Comparison of ENCODE assay signal across 31 mouse cellular contexts in the genomic region with DNA sequence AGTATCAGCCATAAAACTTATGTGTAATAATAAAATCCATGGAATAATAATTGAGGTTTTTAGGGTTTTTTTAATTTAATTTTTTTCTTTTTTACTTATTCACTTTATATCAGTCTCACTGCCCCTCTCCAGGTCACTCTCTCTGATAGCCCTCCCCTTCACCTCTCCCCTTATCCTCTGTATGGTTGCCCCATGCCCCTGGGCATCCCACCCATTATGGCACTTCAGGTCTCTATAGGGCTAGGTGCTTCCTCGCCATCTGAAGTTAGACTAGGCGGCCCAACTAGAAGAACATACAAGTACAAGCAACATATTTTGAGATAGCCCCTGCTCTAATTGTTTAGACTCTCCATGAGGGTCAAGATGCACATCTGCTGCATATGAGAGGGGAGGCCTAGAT.
"Had no signal": no experiment of that assay in that cellular context is flagged by ENCODE, and none has a peak within 500 bp of the region (broad histone marks: within the 10 kb centered on the region; RNA-seq: fewer than 3 reads in every experiment).

No protein-coding gene starts in this region.

- H3K9me3 ChIP-seq: limb, embryonic 13.5 days; limb, embryonic 15.5 days; liver, embryonic 12.5 days; liver, embryonic 13.5 days; liver, embryonic 15.5 days; lung, embryonic 15.5 days; megakaryocyte, embryonic 14.5 days; midbrain, embryonic 10.5 days; midbrain, embryonic 12.5 days; midbrain, embryonic 13.5 days; midbrain, embryonic 15.5 days; neural tube, embryonic 12.5 days had no signal

- H3K4me1 ChIP-seq: limb, embryonic 13.5 days; limb, embryonic 15.5 days; liver, embryonic 12.5 days; liver, embryonic 13.5 days; liver, embryonic 15.5 days; lung, embryonic 15.5 days; megakaryocyte, embryonic 14.5 days; midbrain, embryonic 12.5 days; midbrain, embryonic 13.5 days; midbrain, embryonic 15.5 days; neural tube, embryonic 12.5 days had no signal

- H3K9ac ChIP-seq: limb, embryonic 13.5 days; limb, embryonic 15.5 days; liver, embryonic 12.5 days; liver, embryonic 13.5 days; liver, embryonic 14.5 days; liver, embryonic 15.5 days; liver, postnatal 0 days; lung, embryonic 14.5 days; lung, embryonic 15.5 days; midbrain, embryonic 12.5 days; midbrain, embryonic 13.5 days; midbrain, embryonic 15.5 days; neural tube, embryonic 12.5 days had no signal

- H3K4me2 ChIP-seq: limb, embryonic 13.5 days; limb, embryonic 15.5 days; liver, embryonic 11.5 days; liver, embryonic 12.5 days; liver, embryonic 13.5 days; liver, embryonic 15.5 days; lung, embryonic 14.5 days; lung, embryonic 15.5 days; midbrain, embryonic 11.5 days; midbrain, embryonic 12.5 days; midbrain, embryonic 13.5 days; midbrain, embryonic 15.5 days; neural tube, embryonic 12.5 days had no signal

- ATAC-seq: liver, postnatal 0 days; lung, postnatal 0 days; midbrain, embryonic 13.5 days; midbrain, embryonic 15.5 days; midbrain, embryonic 16.5 days had no signal

- H3K27ac ChIP-seq: left cerebral cortex, adult 2 months; limb, embryonic 13.5 days; limb, embryonic 15.5 days; liver, embryonic 12.5 days; liver, embryonic 13.5 days; liver, embryonic 14.5 days; liver, embryonic 15.5 days; lung, embryonic 15.5 days; macrophage; midbrain, embryonic 10.5 days; midbrain, embryonic 12.5 days; midbrain, embryonic 13.5 days; midbrain, embryonic 15.5 days; neural tube, embryonic 12.5 days had no signal

- DNase-seq: left cerebral cortex, postnatal 4 days; liver; liver, embryonic 13.5 days; liver, postnatal 0 days; lung, adult 18-20 months; lung, adult 2 months; lung, embryonic 14.5 days; lung, postnatal 10 days; lung, postnatal 14 days; lung, postnatal 36 days; lung, postnatal 4 days; midbrain, embryonic 14.5 days had no signal

- H3K4me3 ChIP-seq: left cerebral cortex, adult 2 months; limb, embryonic 13.5 days; limb, embryonic 15.5 days; liver, embryonic 12.5 days; liver, embryonic 13.5 days; liver, embryonic 15.5 days; lung, embryonic 15.5 days; megakaryocyte, embryonic 14.5 days; midbrain, embryonic 10.5 days; midbrain, embryonic 12.5 days; midbrain, embryonic 13.5 days; midbrain, embryonic 15.5 days; myocyte; neural tube, embryonic 12.5 days had no signal

- H3K27me3 ChIP-seq: limb, embryonic 13.5 days; limb, embryonic 15.5 days; liver, embryonic 12.5 days; liver, embryonic 13.5 days; liver, embryonic 15.5 days; lung, embryonic 15.5 days; megakaryocyte, embryonic 14.5 days; midbrain, embryonic 12.5 days; midbrain, embryonic 13.5 days; midbrain, embryonic 15.5 days; neural tube, embryonic 12.5 days had no signal

- H3K36me3 ChIP-seq: limb, embryonic 13.5 days; limb, embryonic 15.5 days; liver, embryonic 12.5 days; liver, embryonic 13.5 days; liver, embryonic 15.5 days; lung, embryonic 15.5 days; midbrain, embryonic 10.5 days; midbrain, embryonic 12.5 days; midbrain, embryonic 13.5 days; midbrain, embryonic 15.5 days; neural tube, embryonic 12.5 days had no signal
